Mouse (Mus musculus): ENCODE data around the gene Prkag1.
"Not testable (repeated sequence)": the region's sequence is repeated elsewhere in the genome, so short reads cannot be mapped to it uniquely, and the experiment has no call there.

Prkag1 gene

GRCm38 (mm10) chr15:98823434-98823833 lies 7.9 kb downstream of the Prkag1 start:
- DNase-seq (ENCODE audit: low spot score in 2 of 2): peak in 1 of 2 experiments; percentile 62

- DNase-seq (ENCODE audit: low spot score in 2 of 2): no peak
Observed at GRCm38 (mm10) chr15:98822147-98822546, 9.2 kb downstream of the Prkag1 start.

GRCm38 (mm10) chr15:98821403-98821802 lies 9.9 kb downstream of the Prkag1 start:
- DNase-seq (ENCODE audit: low spot score in 2 of 2): peak in 1 of 2 experiments; percentile 72

- no peak for DNase-seq (ENCODE audit: low spot score in 2 of 2)
Observed at GRCm38 (mm10) chr15:98820937-98821336, 10.4 kb downstream of the Prkag1 start.

- DNase-seq (ENCODE audit: low spot score in 2 of 2): no peak
Observed at GRCm38 (mm10) chr15:98818171-98818570, 13.2 kb downstream of the Prkag1 start.

GRCm38 (mm10) chr15:98812741-98813424 lies 18.4 kb downstream of the Prkag1 start:
- DNase-seq (ENCODE audit: low spot score in 2 of 2): no peak

- DNase-seq (ENCODE audit: low spot score in 2 of 2): not testable (repeated sequence)
Observed at GRCm38 (mm10) chr15:98810212-98810611, 21.1 kb downstream of the Prkag1 start.

- no peak for DNase-seq (ENCODE audit: low spot score in 2 of 2)
Observed at GRCm38 (mm10) chr15:98809390-98809789, 21.9 kb downstream of the Prkag1 start, which contains the start of gene Ddn. Ddn (minus strand) TSS chr15:98809490.

- DNase-seq (ENCODE audit: low spot score in 2 of 2): no peak
Observed at GRCm38 (mm10) chr15:98808651-98809134, 22.6 kb downstream of the Prkag1 start.

GRCm38 (mm10) chr15:98807895-98808650 lies 23.2 kb downstream of the Prkag1 start:
- DNase-seq (ENCODE audit: low spot score in 2 of 2): peak in 1 of 2 experiments; percentile 56

GRCm38 (mm10) chr15:98806809-98807770 lies 24.2 kb downstream of the Prkag1 start:
- DNase-seq (ENCODE audit: low spot score in 2 of 2): peak; percentile 35 to 55

GRCm38 (mm10) chr15:98806071-98806808 lies 25.1 kb downstream of the Prkag1 start:
- no peak for DNase-seq (ENCODE audit: low spot score in 2 of 2)

GRCm38 (mm10) chr15:98805324-98806040 lies 25.8 kb downstream of the Prkag1 start:
- DNase-seq (ENCODE audit: low spot score in 2 of 2): peak; percentile 36 to 62

GRCm38 (mm10) chr15:98804054-98804453 lies 27.3 kb downstream of the Prkag1 start:
- DNase-seq (ENCODE audit: low spot score in 2 of 2): peak; percentile 75 to 86

- no peak for DNase-seq (ENCODE audit: low spot score in 2 of 2)
Observed at GRCm38 (mm10) chr15:98802926-98803325, 28.4 kb downstream of the Prkag1 start.

GRCm38 (mm10) chr15:98799396-98799795 lies 31.9 kb downstream of the Prkag1 start:
- peak; percentile 72 to 86 for DNase-seq (ENCODE audit: low spot score in 2 of 2)

GRCm38 (mm10) chr15:98798903-98799302 lies 32.4 kb downstream of the Prkag1 start:
- DNase-seq (ENCODE audit: low spot score in 2 of 2): no peak

- no peak for DNase-seq (ENCODE audit: low spot score in 2 of 2)
Observed at GRCm38 (mm10) chr15:98797835-98798492, 33.4 kb downstream of the Prkag1 start.

GRCm38 (mm10) chr15:98796803-98797595 lies 34.3 kb downstream of the Prkag1 start:
- DNase-seq (ENCODE audit: low spot score in 2 of 2): no peak

All from spleen, postnatal 10 days (tissue).